Mouse (Mus musculus) B cell, adult 67 days (primary cell): ENCODE results near the gene Mid2. TPM values are rescaled to one million over a fixed set of nuclear protein-coding genes. Genes with fewer than 3 reads are reported as not detected.

Experiments used
- total RNA-seq, 2 experiments: library from RNA; stranded (reverse); gene quantifications; 4 replicates each; pipeline ENCODE4 v1.2.4; 2023

Mid2 gene
- total RNA-seq, result not detected

GRCm38 (mm10) chrX:140664479-140665241 is at the start of gene Mid2:
Gene Mid2 (plus strand): TSS chrX:140664599.

GRCm38 (mm10) chrX:140813312-140814006 is 149.1 kb downstream of the Mid2 start, which contains the start of gene Tex13b:
Gene Tex13b (minus strand): TSS chrX:140813433.

Other genes starting within 250 kb of the Mid2 start
- 10 to 100 TPM; 33.6 to 34.2 TPM for gene Prps1, start 208.0 kb upstream of the Mid2 start, total RNA-seq
- 1,000 to 10,000 TPM in 1 of 2 experiments, 100 to 1,000 TPM in 1; 849 to 1,070 TPM for gene Tsc22d3, start 63.9 kb upstream of the Mid2 start, total RNA-seq
- gene Tex13b, start 148.8 kb downstream of the Mid2 start, total RNA-seq, result not detected
- not detected for gene Vsig1, start 243.0 kb downstream of the Mid2 start, total RNA-seq